Mouse (Mus musculus) urinary bladder, postnatal 25 days (tissue): ENCODE measurements around the gene Tdp2.
"Not testable (repeated sequence)": the region's sequence is repeated elsewhere in the genome, so short reads cannot be mapped to it uniquely, and the experiment has no call there.

Experiments
- DNase-seq: peaks from one replicate; pipeline ENCODE4 v3.0.0; 2022; ENCODE audit warnings: low spot score

Tdp2 gene

GRCm38 (mm10) chr13:24825587-24825986 lies 5.9 kb upstream of the Tdp2 start:
- no peak for DNase-seq

- no peak for DNase-seq
These were observed 5.4 kb upstream of the Tdp2 start for GRCm38 (mm10) chr13:24826116-24826515.

- no peak for DNase-seq
These were observed 625 bp upstream of the Tdp2 start for GRCm38 (mm10) chr13:24830756-24831352.

- DNase-seq = no peak
These were observed 792 bp downstream of the Tdp2 start for GRCm38 (mm10) chr13:24832131-24832810.

GRCm38 (mm10) chr13:24832811-24833155 lies 1.3 kb downstream of the Tdp2 start:
- DNase-seq = no peak

GRCm38 (mm10) chr13:24837765-24838164 lies 6.3 kb downstream of the Tdp2 start:
- DNase-seq = not testable (repeated sequence)

GRCm38 (mm10) chr13:24839831-24840230 lies 8.4 kb downstream of the Tdp2 start:
- DNase-seq = no peak

GRCm38 (mm10) chr13:24841702-24842101 lies 10.2 kb downstream of the Tdp2 start:
- DNase-seq = no peak

- DNase-seq = peak; percentile 37
These were observed 13.8 kb downstream of the Tdp2 start, which contains the start of gene D130043K22Rik for GRCm38 (mm10) chr13:24844983-24845955. Gene D130043K22Rik (plus strand): TSS chr13:24845135.

GRCm38 (mm10) chr13:24849318-24849717 lies 17.8 kb downstream of the Tdp2 start:
- DNase-seq = no peak

GRCm38 (mm10) chr13:24851989-24852388 lies 20.5 kb downstream of the Tdp2 start:
- DNase-seq = no peak

GRCm38 (mm10) chr13:24852570-24852969 lies 21.1 kb downstream of the Tdp2 start:
- DNase-seq = no peak

GRCm38 (mm10) chr13:24859115-24859514 lies 27.6 kb downstream of the Tdp2 start:
- no peak for DNase-seq

GRCm38 (mm10) chr13:24861084-24861483 lies 29.6 kb downstream of the Tdp2 start:
- DNase-seq = no peak

- DNase-seq = no peak
These were observed 30.5 kb downstream of the Tdp2 start for GRCm38 (mm10) chr13:24862021-24862420.

GRCm38 (mm10) chr13:24862520-24862919 lies 31.0 kb downstream of the Tdp2 start:
- peak; percentile 21 for DNase-seq

GRCm38 (mm10) chr13:24866430-24867402 lies 35.2 kb downstream of the Tdp2 start:
- no peak for DNase-seq

- no peak for DNase-seq
These were observed 36.3 kb downstream of the Tdp2 start for GRCm38 (mm10) chr13:24867789-24868188.

GRCm38 (mm10) chr13:24868233-24868632 lies 36.8 kb downstream of the Tdp2 start:
- DNase-seq = no peak

GRCm38 (mm10) chr13:24879359-24880040 lies 48.0 kb downstream of the Tdp2 start:
- DNase-seq = no peak

- no peak for DNase-seq
These were observed 48.7 kb downstream of the Tdp2 start for GRCm38 (mm10) chr13:24880208-24880607.
